Comparison of ENCODE assay signal across 19 mouse cellular contexts in genomic region chr7:121393884-121394283, GRCm38 (mm10). TPM values are rescaled to one million over a fixed set of nuclear protein-coding genes. Genes with fewer than 3 reads are reported as not detected.
DNase-seq lines count a peak whose midpoint lies in the region; ATAC-seq and TF ChIP-seq lines count a peak whose summit lies in the region.
"Had no signal": no experiment of that assay in that cellular context is flagged by ENCODE, and none has a peak within 500 bp of the region (broad histone marks: within the 10 kb centered on the region; RNA-seq: fewer than 3 reads in every experiment).

No protein-coding gene starts in this region.

- peak; percentile 49 to 61 for DNase-seq in left cerebral cortex, postnatal 14 days (ENCODE audit: low spot score in 2 of 2)
- DNase-seq in left cerebral cortex, adult 18-20 months (ENCODE audit: low spot score in 2 of 2) = no peak
- peak; percentile 31 for DNase-seq in brain, adult 2 months (ENCODE audit: low read depth, low spot score)
- peak; percentile 35 for DNase-seq in hindbrain, postnatal 0 days (ENCODE audit: low spot score)
- DNase-seq in gastrocnemius, postnatal 14 days = no peak
- DNase-seq in kidney, adult 2 months = no peak
- DNase-seq: adrenal gland, postnatal 25 days; gastrocnemius, postnatal 36 days; heart, postnatal 4 days; layer of hippocampus, postnatal 36 days; thymus, postnatal 14 days had no signal

- H3K4me1 ChIP-seq in hindbrain, embryonic 13.5 days (replicated peaks) = peaks cover 16% of the 10 kb centered on the region
- H3K4me1 ChIP-seq in hindbrain, embryonic 12.5 days = peaks cover 18% of the 10 kb centered on the region
- no peaks in the 10 kb centered on the region for H3K4me1 ChIP-seq in hindbrain, postnatal 0 days (ENCODE audit: insufficient read depth, low read length)
- H3K4me1 ChIP-seq in kidney, adult 2 months (ENCODE audit: control insufficient read depth, insufficient read depth, low read length) = no peaks in the 10 kb centered on the region

- H3K27ac ChIP-seq in hindbrain, embryonic 13.5 days = no peak overlapping the region
- no peak overlapping the region for H3K27ac ChIP-seq in hindbrain, embryonic 12.5 days
- H3K27ac ChIP-seq in hindbrain, postnatal 0 days = no peak overlapping the region
- no peak overlapping the region for H3K27ac ChIP-seq in kidney, adult 2 months (ENCODE audit: insufficient read depth, low read depth, low read length)
- H3K27ac ChIP-seq: kidney, embryonic 15.5 days; stomach, embryonic 15.5 days had no signal

- H3K36me3 ChIP-seq in hindbrain, embryonic 13.5 days = no peaks in the 10 kb centered on the region
- H3K36me3 ChIP-seq in hindbrain, embryonic 12.5 days = no peaks in the 10 kb centered on the region
- no peaks in the 10 kb centered on the region for H3K36me3 ChIP-seq in hindbrain, postnatal 0 days (ENCODE audit: insufficient read depth, low read length)
- H3K36me3 ChIP-seq in kidney, adult 2 months (ENCODE audit: control insufficient read depth, insufficient read depth, low read length) = no peaks in the 10 kb centered on the region
- H3K36me3 ChIP-seq: heart, embryonic 12.5 days; kidney, embryonic 15.5 days; stomach, embryonic 15.5 days had no signal

- 81% methylated on average over 1 of the region's 1 CpGs for WGBS in hindbrain, embryonic 13.5 days
- WGBS in hindbrain, embryonic 12.5 days = 89% methylated on average over 1 of the region's 1 CpGs
- 77% methylated on average over 1 of the region's 1 CpGs for WGBS in hindbrain, postnatal 0 days
- 85% methylated on average over 1 of the region's 1 CpGs for WGBS in kidney, adult 2 months

- H3K9ac ChIP-seq in hindbrain, embryonic 13.5 days = no peak overlapping the region
- no peak overlapping the region for H3K9ac ChIP-seq in hindbrain, embryonic 12.5 days
- H3K9ac ChIP-seq in hindbrain, postnatal 0 days (replicated peaks; ENCODE audit: low read length) = no peak overlapping the region
- H3K9ac ChIP-seq: heart, embryonic 12.5 days; kidney, embryonic 15.5 days; stomach, embryonic 15.5 days had no signal

- no peaks in the 10 kb centered on the region for H3K9me3 ChIP-seq in hindbrain, embryonic 13.5 days
- no peaks in the 10 kb centered on the region for H3K9me3 ChIP-seq in hindbrain, embryonic 12.5 days (replicated peaks)
- H3K9me3 ChIP-seq in hindbrain, postnatal 0 days (ENCODE audit: low read length) = no peaks in the 10 kb centered on the region
- H3K9me3 ChIP-seq: heart, embryonic 12.5 days; kidney, embryonic 15.5 days; stomach, embryonic 15.5 days had no signal

- TF ChIP-seq CTCF in hindbrain, postnatal 0 days (IDR thresholded peaks at IDR 0.05; ENCODE audit: low read depth) = no peak; the same call in 1 of the 2 replicates
- no peak for TF ChIP-seq CTCF in kidney, adult 2 months (conservative IDR thresholded peaks at IDR 0.05; ENCODE audit: insufficient read depth, insufficient read length, low read depth, low read length)

- intact Hi-C loops in left cerebral cortex, postnatal 14 days (cut with DNase I) = loop anchor here (10.0 kb wide), 2 partner anchors 141 to 251 kb away; no protein-coding TSS in a partner anchor
- intact Hi-C loops in gastrocnemius, postnatal 14 days (cut with DNase I; ENCODE audit: low total_unique reads) = no loop called here

- peak overlapping the region; percentile 70 for H3K4me2 ChIP-seq in hindbrain, embryonic 13.5 days
- no peak overlapping the region for H3K4me2 ChIP-seq in hindbrain, embryonic 12.5 days (replicated peaks)
- peak overlapping the region; percentile 77; the same call in 1 of the 2 replicates for H3K4me2 ChIP-seq in hindbrain, postnatal 0 days (ENCODE audit: low read depth, low read length)
- H3K4me2 ChIP-seq: heart, embryonic 12.5 days; liver, embryonic 11.5 days; stomach, embryonic 15.5 days had no signal

- ATAC-seq in hindbrain, embryonic 13.5 days (ENCODE audit: low FRiP score) = no peak
- no peak for ATAC-seq in hindbrain, embryonic 12.5 days (ENCODE audit: low FRiP score)
- ATAC-seq in hindbrain, postnatal 0 days = no peak

- H3K27me3 ChIP-seq in hindbrain, embryonic 13.5 days = peaks cover 58% of the 10 kb centered on the region
- H3K27me3 ChIP-seq in hindbrain, embryonic 12.5 days = peaks cover 59% of the 10 kb centered on the region
- peaks cover 33% of the 10 kb centered on the region for H3K27me3 ChIP-seq in hindbrain, postnatal 0 days (ENCODE audit: insufficient read depth, low read length)
- H3K27me3 ChIP-seq in kidney, adult 2 months (replicated peaks; ENCODE audit: control insufficient read depth, insufficient read depth, low read length) = no peaks in the 10 kb centered on the region; the same call in 1 of the 2 replicates

- peak overlapping the region; percentile 45 for H3K4me3 ChIP-seq in hindbrain, embryonic 13.5 days
- H3K4me3 ChIP-seq in hindbrain, embryonic 12.5 days = no peak overlapping the region
- H3K4me3 ChIP-seq in hindbrain, postnatal 0 days (ENCODE audit: low read length) = peak overlapping the region; percentile 51; the same call in 1 of the 2 replicates
- no peak overlapping the region for H3K4me3 ChIP-seq in kidney, adult 2 months (ENCODE audit: insufficient read depth, low read depth, low read length)
- H3K4me3 ChIP-seq: heart, embryonic 12.5 days; kidney, embryonic 15.5 days; stomach, embryonic 15.5 days had no signal

- no peak for TF ChIP-seq POLR2A in kidney, adult 2 months (IDR thresholded peaks at IDR 0.05; ENCODE audit: low read depth, low read length)

RNA-seq across cellular contexts. Expression of gene Hs3st2, which starts 2.2 kb away (rescaled TPM):
- polyA plus RNA-seq in hindbrain, embryonic 13.5 days (2015; fragmentation: Nextera tagmentation; extraction: Ambion mirVana) = 10.2 and 11.8 TPM in 2 replicates
- 4.3 and 5.4 TPM in 2 replicates for polyA plus RNA-seq in hindbrain, embryonic 12.5 days (2016; fragmentation: Nextera tagmentation; extraction: Ambion mirVana)
- total RNA-seq in left cerebral cortex, postnatal 14 days (2021) = 10 to 100 TPM; 66.4 to 68.0 TPM
- 10 to 100 TPM; 43.3 to 47.5 TPM for total RNA-seq in left cerebral cortex, adult 18-20 months (2021)
- 27.7 and 32.6 TPM in 2 replicates for total RNA-seq in hindbrain, postnatal 0 days (2014; rRNA removed)
- 17.4 and 18.9 TPM in 2 replicates for polyA plus RNA-seq in hindbrain, postnatal 0 days (2015; fragmentation: Nextera tagmentation; extraction: Ambion mirVana)
- not detected for total RNA-seq in gastrocnemius, postnatal 14 days (2021)
- 0.03 TPM in 1 of 2 replicates, not detected in the other for polyA plus RNA-seq in kidney, adult 2 months (2012; rRNA removed)
- total RNA-seq: gastrocnemius, postnatal 36 days; heart, postnatal 4 days; MEL; neutrophil, adult 5-6 weeks had no signal

Comparison
In these comparisons a context has a peak if more than half of its experiments do, and no peak if none do; other contexts are left out.
1. H3K4me3 ChIP-seq: peak in hindbrain, embryonic 13.5 days (single experiment) and hindbrain, postnatal 0 days (single experiment); none in hindbrain, embryonic 12.5 days (single experiment) and kidney, adult 2 months (single experiment).
2. DNase-seq: peak in left cerebral cortex, postnatal 14 days (2 of 2), brain, adult 2 months (single experiment) and hindbrain, postnatal 0 days (single experiment); none in left cerebral cortex, adult 18-20 months (0 of 2), gastrocnemius, postnatal 14 days (single experiment) and kidney, adult 2 months (single experiment).
3. RNA of gene Hs3st2, which starts 2.2 kb away (total RNA-seq): 66.4 to 68.0 TPM in left cerebral cortex, postnatal 14 days, 43.3 to 47.5 TPM in left cerebral cortex, adult 18-20 months and 27.7 to 32.6 TPM in hindbrain, postnatal 0 days; not detected in gastrocnemius, postnatal 14 days; every median in the first group is over 10 times any median in the second.